Mouse (Mus musculus) ES-Bruce4 (cell line): Measurements from ENCODE around the gene Pstpip1. TPM values are rescaled to one million over a fixed set of nuclear protein-coding genes. Genes with fewer than 3 reads are reported as not detected.

Experiments used
- H3K27ac ChIP-seq: 2 replicates; pipeline ENCODE4 v1.5.1; 2012; ENCODE audit warnings: low read length, inconsistent platforms; ENCODE audit not compliant: insufficient read depth
- H3K27me3 ChIP-seq: 2 replicates; pipeline ENCODE4 v1.6.1; 2012; ENCODE audit warnings: mild to moderate bottlenecking, low read length, inconsistent platforms; ENCODE audit not compliant: control insufficient read depth, poor library complexity, insufficient read depth, severe bottlenecking
- H3K36me3 ChIP-seq: 2 replicates; pipeline ENCODE4 v1.6.1; 2012; ENCODE audit warnings: inconsistent platforms, mild to moderate bottlenecking, low read length, moderate library complexity; ENCODE audit not compliant: control insufficient read depth, poor library complexity, insufficient read depth, severe bottlenecking
- H3K4me1 ChIP-seq: one replicate; pipeline ENCODE4 v1.8.1; 2011; ENCODE audit warnings: low read length; ENCODE audit not compliant: control insufficient read depth, insufficient read depth
- H3K4me3 ChIP-seq: 2 replicates; pipeline ENCODE4 v1.5.1; 2011; ENCODE audit warnings: low read depth, mild to moderate bottlenecking, low read length
- H3K9ac ChIP-seq: 2 replicates; pipeline ENCODE4 v1.6.1; 2012; ENCODE audit warnings: low read depth, mild to moderate bottlenecking, inconsistent platforms; ENCODE audit not compliant: poor library complexity, severe bottlenecking
- H3K9me3 ChIP-seq: replicated peaks from 2 replicates; pipeline ENCODE4 v1.6.1; 2012; ENCODE audit warnings: mild to moderate bottlenecking, low read length, inconsistent platforms; ENCODE audit not compliant: control insufficient read depth, poor library complexity, insufficient read depth, severe bottlenecking
- CTCF ChIP-seq: IDR thresholded peaks from one replicate; pipeline ENCODE4 v1.8.1; 2011; ENCODE audit warnings: low read depth, low read length
- EP300 ChIP-seq: IDR thresholded peaks from 2 replicates; pipeline ENCODE4 v1.6.1; 2011; ENCODE audit warnings: low read depth, low read length; ENCODE audit not compliant: insufficient read depth
- POLR2A ChIP-seq: IDR thresholded peaks from one replicate; pipeline ENCODE4 v1.8.1; 2011; ENCODE audit warnings: low read length; ENCODE audit not compliant: insufficient read depth
- polyA plus RNA-seq: library from polyadenylated mRNA; stranded (reverse); fragments of >200 nt; gene quantifications from 2 replicates; pipeline ENCODE4 v1.2.4, GENCODE M21; 2011; ENCODE audit warnings: low read depth; ENCODE audit not compliant: missing spikeins, insufficient read depth, insufficient read length

The Pstpip1 gene
- polyA plus RNA-seq, 1 experiment: 5.2 TPM

GRCm38 (mm10) chr9:56097584-56098298 lies 8.0 kb downstream of the Pstpip1 start:
- no peaks in the 10 kb centered on the region for H3K27me3 ChIP-seq

GRCm38 (mm10) chr9:56100041-56100522 lies 10.3 kb downstream of the Pstpip1 start:
- no peak overlapping the region for H3K27ac ChIP-seq
- no peaks in the 10 kb centered on the region for H3K27me3 ChIP-seq
- TF ChIP-seq POLR2A (no peak), EP300 (no peak), CTCF (no peak)
- H3K4me1 ChIP-seq: no peaks in the 10 kb centered on the region
- no peak overlapping the region for H3K9ac ChIP-seq
- no peak overlapping the region for H3K4me3 ChIP-seq
- H3K9me3 ChIP-seq: no peaks in the 10 kb centered on the region
- H3K36me3 ChIP-seq: no peaks in the 10 kb centered on the region

More at GRCm38 (mm10) chr9:56097584-56098298, 8.0 kb downstream of the Pstpip1 start:
- no peak for TF ChIP-seq CTCF
- no peak for TF ChIP-seq EP300
- no peak for TF ChIP-seq POLR2A
- Histone ChIP-seq H3K27ac (no peak overlapping the region), H3K4me1 (no peaks in the 10 kb centered on the region), H3K9me3 (no peaks in the 10 kb centered on the region), H3K36me3 (no peaks in the 10 kb centered on the region), H3K9ac (no peak overlapping the region), H3K4me3 (no peak overlapping the region)

- Histone ChIP-seq H3K4me1 (no peaks in the 10 kb centered on the region), H3K27ac (no peak overlapping the region), H3K9me3 (no peaks in the 10 kb centered on the region), H3K36me3 (no peaks in the 10 kb centered on the region), H3K9ac (no peak overlapping the region), H3K4me3 (no peak overlapping the region), H3K27me3 (no peaks in the 10 kb centered on the region)
- no peak for TF ChIP-seq POLR2A
- TF ChIP-seq CTCF: no peak
- TF ChIP-seq EP300: no peak
Measured at GRCm38 (mm10) chr9:56101022-56101421, 11.3 kb downstream of the Pstpip1 start.

- H3K9me3 ChIP-seq: no peaks in the 10 kb centered on the region
- H3K36me3 ChIP-seq: no peaks in the 10 kb centered on the region
- H3K9ac ChIP-seq: no peak overlapping the region
- H3K27me3 ChIP-seq: no peaks in the 10 kb centered on the region
- TF ChIP-seq EP300 (no peak), POLR2A (no peak), CTCF (no peak)
- H3K4me3 ChIP-seq: no peak overlapping the region
- H3K27ac ChIP-seq: no peak overlapping the region
- no peaks in the 10 kb centered on the region for H3K4me1 ChIP-seq
Measured at GRCm38 (mm10) chr9:56104921-56105320, 15.2 kb downstream of the Pstpip1 start.

GRCm38 (mm10) chr9:56106274-56107072 lies 16.7 kb downstream of the Pstpip1 start:
- TF ChIP-seq CTCF: no peak
- TF ChIP-seq EP300: no peak
- no peak for TF ChIP-seq POLR2A
- Histone ChIP-seq H3K4me3 (no peak overlapping the region), H3K9ac (no peak overlapping the region), H3K9me3 (no peaks in the 10 kb centered on the region), H3K4me1 (no peaks in the 10 kb centered on the region), H3K36me3 (no peaks in the 10 kb centered on the region), H3K27me3 (no peaks in the 10 kb centered on the region), H3K27ac (no peak overlapping the region)

GRCm38 (mm10) chr9:56107527-56107926 lies 17.8 kb downstream of the Pstpip1 start:
- Histone ChIP-seq H3K9me3 (no peaks in the 10 kb centered on the region), H3K27ac (no peak overlapping the region), H3K4me3 (no peak overlapping the region), H3K4me1 (no peaks in the 10 kb centered on the region), H3K27me3 (no peaks in the 10 kb centered on the region), H3K9ac (no peak overlapping the region), H3K36me3 (no peaks in the 10 kb centered on the region)
- no peak for TF ChIP-seq POLR2A
- peak; percentile 59; the same call in 1 of the 2 replicates for TF ChIP-seq EP300
